Mouse (Mus musculus) adrenal gland, adult 2 months (tissue): ENCODE data around the gene Tmem39a. TPM values are rescaled to one million over a fixed set of nuclear protein-coding genes. Genes with fewer than 3 reads are reported as not detected.

Source experiments
- DNase-seq: peaks from one replicate; pipeline ENCODE4 v3.0.0; 2021
- polyA plus RNA-seq: library from polyadenylated mRNA; depleted of rRNA; stranded (reverse); fragments of >200 nt; gene quantifications from 2 replicates; pipeline ENCODE4 v1.2.3, GENCODE M21; 2012; rRNA removed
- total RNA-seq, 2 experiments: library from RNA; stranded (reverse); gene quantifications; 2 replicates each; pipeline ENCODE4 v1.2.3; 2021

The Tmem39a gene
- total and polyA plus RNA-seq, 3 experiments: 60.4 to 72.1 (median 64.9) TPM

DNA sequence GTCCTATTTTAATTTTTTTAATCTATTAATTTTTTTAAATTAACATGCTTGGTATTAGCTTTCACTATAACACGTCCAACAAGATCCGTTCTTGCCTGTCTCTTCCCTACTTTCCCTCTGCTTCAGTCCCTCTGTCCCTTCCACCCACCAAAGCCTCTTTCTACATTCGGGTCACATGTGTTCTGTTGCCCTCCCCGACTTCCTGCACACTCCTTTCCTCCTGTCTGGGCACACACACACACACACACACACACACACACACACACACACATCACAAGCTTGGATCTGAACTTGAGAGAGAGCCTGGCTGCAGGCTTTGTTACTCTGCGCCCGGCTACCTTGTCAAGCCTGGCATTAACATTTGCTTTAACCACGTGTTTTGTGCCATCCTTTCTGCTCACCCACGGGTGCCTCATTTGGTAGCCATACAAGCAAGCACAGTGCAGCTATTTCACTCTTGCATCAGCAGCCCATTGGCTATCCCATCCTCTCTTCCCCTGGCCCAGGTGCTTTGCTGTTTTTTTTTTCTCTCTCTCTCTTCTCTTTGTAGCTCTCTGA, 77.4 kb downstream of the Tmem39a start:
- no peak for DNase-seq

DNA sequence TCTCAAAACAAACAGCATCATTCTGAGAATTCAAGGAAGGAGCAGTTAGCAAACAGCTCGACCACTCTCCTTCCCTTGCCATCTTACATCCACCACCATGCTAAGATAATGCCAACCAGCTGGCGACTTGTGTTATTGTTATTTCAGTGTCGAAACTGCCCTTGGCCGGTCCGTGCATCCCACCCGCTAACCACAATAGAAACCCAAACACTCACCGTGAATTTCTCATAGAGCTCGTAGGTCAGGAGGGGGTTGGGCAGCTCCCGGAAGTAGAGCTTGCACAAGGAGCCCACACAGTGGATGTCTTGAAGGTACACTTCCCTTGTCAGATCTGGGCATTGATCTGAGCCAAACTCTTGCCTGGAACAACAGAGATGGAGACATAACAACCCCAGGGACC, 78.2 kb downstream of the Tmem39a start:
- no peak for DNase-seq

DNA sequence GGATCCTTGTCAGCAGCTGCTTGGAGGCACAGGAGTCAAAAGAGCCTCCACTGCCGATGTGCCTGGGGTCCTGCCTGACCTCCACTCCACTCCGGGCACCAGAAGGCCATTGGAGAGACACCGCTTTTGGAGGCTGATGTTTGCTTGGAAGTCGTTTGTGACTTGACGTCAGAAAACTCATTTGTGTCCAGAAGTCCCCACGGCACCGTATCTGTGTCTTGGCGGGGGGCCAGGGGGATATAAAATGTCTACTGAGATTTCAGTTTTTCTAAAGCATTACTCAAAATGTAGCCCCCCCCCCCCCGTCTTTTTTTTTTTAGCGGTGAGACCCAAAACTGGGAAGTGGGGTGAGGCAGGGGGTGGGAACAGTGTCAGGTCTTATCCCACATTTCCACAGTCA, 78.6 kb downstream of the Tmem39a start:
- no peak for DNase-seq

Other genes with a start within 250 kb of the Tmem39a start
- under 1 TPM; 0.37 to 0.97 TPM for gene Maats1, start 216.6 kb upstream of the Tmem39a start, total RNA-seq
- gene Maats1, start 216.6 kb upstream of the Tmem39a start, polyA plus RNA-seq: 0.04 TPM in 1 of 2 replicates, not detected in the other
- 100 to 1,000 TPM; 223 to 312 TPM for gene Cox17, start 211.7 kb upstream of the Tmem39a start, total RNA-seq
- gene Cox17, start 211.7 kb upstream of the Tmem39a start, polyA plus RNA-seq: 34.7 and 43.0 TPM in 2 replicates
- under 1 TPM in 1 of 2 experiments, not detected in 1; 0.93 TPM for gene Gm21987, start 211.7 kb upstream of the Tmem39a start, total RNA-seq
- 4.4 TPM in 1 of 2 replicates, not detected in the other for gene Gm21987, start 211.7 kb upstream of the Tmem39a start, polyA plus RNA-seq
- gene Popdc2, start 196.5 kb upstream of the Tmem39a start, total RNA-seq: 1 to 10 TPM; 1.4 to 3.6 TPM
- gene Popdc2, start 196.5 kb upstream of the Tmem39a start, polyA plus RNA-seq: 2.3 and 2.9 TPM in 2 replicates
- gene Pla1a, start 125.6 kb upstream of the Tmem39a start, total RNA-seq: 10 to 100 TPM; 17.0 to 36.7 TPM
- 12.3 and 21.0 TPM in 2 replicates for gene Pla1a, start 125.6 kb upstream of the Tmem39a start, polyA plus RNA-seq
- gene Adprh, start 106.0 kb upstream of the Tmem39a start, total RNA-seq: 10 to 100 TPM; 37.2 to 49.4 TPM
- gene Adprh, start 106.0 kb upstream of the Tmem39a start, polyA plus RNA-seq: 114 and 133 TPM in 2 replicates
- 1 to 10 TPM in 1 of 2 experiments, under 1 TPM in 1; 0.37 to 1.1 TPM for gene Cd80, start 103.1 kb upstream of the Tmem39a start, total RNA-seq
- 0.10 TPM in 1 of 2 replicates, not detected in the other for gene Cd80, start 103.1 kb upstream of the Tmem39a start, polyA plus RNA-seq
- gene Timmdc1, start 36.0 kb upstream of the Tmem39a start, total RNA-seq: 10 to 100 TPM; 39.2 to 53.9 TPM
- gene Timmdc1, start 36.0 kb upstream of the Tmem39a start, polyA plus RNA-seq: 95.2 and 97.4 TPM in 2 replicates
- gene Poglut1, start 8.4 kb upstream of the Tmem39a start, total RNA-seq: 10 to 100 TPM; 28.5 to 34.6 TPM
- 11.8 and 13.8 TPM in 2 replicates for gene Poglut1, start 8.4 kb upstream of the Tmem39a start, polyA plus RNA-seq
- 10 to 100 TPM; 19.1 to 23.8 TPM for gene Arhgap31, start 154.6 kb downstream of the Tmem39a start, total RNA-seq
- gene Arhgap31, start 154.6 kb downstream of the Tmem39a start, polyA plus RNA-seq: 7.4 and 7.7 TPM in 2 replicates
- 10 to 100 TPM in 1 of 2 experiments, 1 to 10 TPM in 1; 7.6 to 14.3 TPM for gene B4galt4, start 183.6 kb downstream of the Tmem39a start, total RNA-seq
- 4.3 and 5.5 TPM in 2 replicates for gene B4galt4, start 183.6 kb downstream of the Tmem39a start, polyA plus RNA-seq
- 1 to 10 TPM; 1.8 to 3.6 TPM for gene Upk1b, start 241.6 kb downstream of the Tmem39a start, total RNA-seq
- gene Upk1b, start 241.6 kb downstream of the Tmem39a start, polyA plus RNA-seq: 0.84 and 1.3 TPM in 2 replicates